Mouse (Mus musculus) G1E (cell line): ENCODE results near the gene Gm49450. TPM values are rescaled to one million over a fixed set of nuclear protein-coding genes. Genes with fewer than 3 reads are reported as not detected.

Experiments used
- ATAC-seq: 2 replicates; pipeline ENCODE4 v1.8.0; 2016; ENCODE audit warnings: mild to moderate bottlenecking; ENCODE audit not compliant: insufficient number of reproducible peaks, poor library complexity, low FRiP score, severe bottlenecking; ENCODE audit errors: extremely low read depth
- DNase-seq: peaks from one replicate; pipeline ENCODE4 v3.0.0; 2012; ENCODE audit warnings: low spot score
- H3K27me3 ChIP-seq: 2 replicates; pipeline ENCODE4 v1.6.1; 2012; ENCODE audit warnings: mild to moderate bottlenecking, low read length, inconsistent platforms; ENCODE audit not compliant: insufficient read depth
- H3K36me3 ChIP-seq: replicated peaks from 2 replicates; pipeline ENCODE3; 2012; ENCODE audit warnings: mild to moderate bottlenecking, inconsistent platforms
- H3K4me1 ChIP-seq: 2 replicates; pipeline ENCODE4 v1.6.1; 2012; ENCODE audit warnings: low read depth, low read length, inconsistent platforms, mixed read lengths; ENCODE audit not compliant: insufficient read depth
- H3K4me3 ChIP-seq: 2 replicates; pipeline ENCODE4 v1.5.1; 2012; ENCODE audit warnings: low read depth, mild to moderate bottlenecking, inconsistent platforms, low read length, moderate library complexity, mixed read lengths
- H3K9me3 ChIP-seq: replicated peaks from 2 replicates; pipeline ENCODE4 v1.6.1; 2012; ENCODE audit warnings: inconsistent platforms
- CTCF ChIP-seq: IDR thresholded peaks from 2 replicates; pipeline ENCODE4 v1.5.1; 2012; ENCODE audit warnings: low read depth, low read length, inconsistent platforms, mixed read lengths
- GATA1 ChIP-seq: IDR thresholded peaks from 2 replicates; pipeline ENCODE4 v1.6.1; 2012; ENCODE audit warnings: borderline replicate concordance, low read length, inconsistent platforms, mixed read lengths
- GATA2 ChIP-seq: IDR thresholded peaks from 2 replicates; pipeline ENCODE4 v1.6.1; 2012; ENCODE audit warnings: low read depth, low read length, inconsistent platforms, borderline replicate concordance
- POLR2AphosphoS5 ChIP-seq: IDR thresholded peaks from 2 replicates; pipeline ENCODE4 v1.6.1; 2012; ENCODE audit warnings: low read depth, low read length, inconsistent platforms; ENCODE audit not compliant: insufficient replicate concordance
- TAL1 ChIP-seq: conservative IDR thresholded peaks from 2 replicates; pipeline ENCODE4 v1.6.1; 2012; ENCODE audit warnings: low read depth, low read length, inconsistent platforms, mixed read lengths
- polyA plus RNA-seq: library from polyadenylated mRNA; stranded (reverse); fragments of >175 nt; gene quantifications from 2 replicates; pipeline ENCODE4 v1.2.3, GENCODE M21; 2012
- total RNA-seq, 2 experiments: library from RNA; stranded (forward) in 1 of 2; stranded (reverse) in 1 of 2; fragments of 200-1000 nt in 1 of 2; fragments of >200 nt in 1 of 2; fragmentation: Nextera tagmentation in 1 of 2; gene quantifications; 2 replicates each; pipeline ENCODE4 v1.2.3; 2014 to 2017

The Gm49450 gene
- total and polyA plus RNA-seq, 3 experiments: not detected

GRCm38 (mm10) chr15:98917538-98918498, 35.5 kb downstream of the Gm49450 start, which contains the start of gene Lmbr1l:
Gene Lmbr1l, minus strand, starts transcription at chr15:98918231.
- TF ChIP-seq GATA1 (no peak), TAL1 (no peak), POLR2AphosphoS5 (no peak), CTCF (no peak), GATA2 (no peak)
- Histone ChIP-seq H3K9me3 (no peaks in the 10 kb centered on the region), H3K36me3 (peaks cover 20% of the 10 kb centered on the region), H3K4me1 (peaks cover 29% of the 10 kb centered on the region), H3K4me3 (peak within 1 kb of the TSS; percentile 97), H3K27me3 (no peaks in the 10 kb centered on the region)
- peak; percentile 96 for DNase-seq
- peak; percentile 100 for ATAC-seq

- H3K27me3 ChIP-seq: no peaks in the 10 kb centered on the region
- TF ChIP-seq GATA1: no peak
- peaks cover 28% of the 10 kb centered on the region for H3K36me3 ChIP-seq
- H3K9me3 ChIP-seq: no peaks in the 10 kb centered on the region
- ATAC-seq: no peak
- H3K4me3 ChIP-seq: peak overlapping the region; percentile 97
- DNase-seq: no peak
- H3K4me1 ChIP-seq: peaks cover 29% of the 10 kb centered on the region
Measured at GRCm38 (mm10) chr15:98917091-98917490, 36.3 kb downstream of the Gm49450 start.

GRCm38 (mm10) chr15:98916016-98916415, 37.3 kb downstream of the Gm49450 start:
- Histone ChIP-seq H3K4me1 (peaks cover 29% of the 10 kb centered on the region), H3K4me3 (no peak overlapping the region), H3K36me3 (peaks cover 38% of the 10 kb centered on the region), H3K27me3 (no peaks in the 10 kb centered on the region), H3K9me3 (no peaks in the 10 kb centered on the region)
- TF ChIP-seq POLR2AphosphoS5 (no peak), GATA2 (no peak), TAL1 (no peak), CTCF (no peak), GATA1 (no peak)
- no peak for ATAC-seq
- no peak for DNase-seq

GRCm38 (mm10) chr15:98914903-98915302, 38.4 kb downstream of the Gm49450 start:
- H3K4me3 ChIP-seq: no peak overlapping the region
- no peak for DNase-seq
- no peaks in the 10 kb centered on the region for H3K9me3 ChIP-seq
- H3K27me3 ChIP-seq: no peaks in the 10 kb centered on the region
- TF ChIP-seq POLR2AphosphoS5 (no peak), CTCF (no peak), GATA1 (no peak), GATA2 (no peak), TAL1 (no peak)
- ATAC-seq: no peak
- peaks cover 29% of the 10 kb centered on the region for H3K4me1 ChIP-seq
- peaks cover 45% of the 10 kb centered on the region for H3K36me3 ChIP-seq

GRCm38 (mm10) chr15:98904692-98905091, 48.7 kb downstream of the Gm49450 start:
- no peak for ATAC-seq
- Histone ChIP-seq H3K4me1 (peaks cover 4% of the 10 kb centered on the region), H3K9me3 (no peaks in the 10 kb centered on the region), H3K4me3 (no peak overlapping the region), H3K36me3 (peaks cover 54% of the 10 kb centered on the region), H3K27me3 (peaks cover 9% of the 10 kb centered on the region)
- peak; percentile 48 for DNase-seq
- TF ChIP-seq CTCF: peak; percentile 83
- no peak for TF ChIP-seq POLR2AphosphoS5

GRCm38 (mm10) chr15:98902600-98902999, 50.8 kb downstream of the Gm49450 start:
- peaks cover 34% of the 10 kb centered on the region for H3K36me3 ChIP-seq
- no peak for TF ChIP-seq GATA1
- peaks cover 13% of the 10 kb centered on the region for H3K4me1 ChIP-seq
- H3K9me3 ChIP-seq: no peaks in the 10 kb centered on the region
- DNase-seq (no peak), ATAC-seq (no peak)
- peaks cover 29% of the 10 kb centered on the region for H3K27me3 ChIP-seq
- no peak overlapping the region for H3K4me3 ChIP-seq

- H3K9me3 ChIP-seq: no peaks in the 10 kb centered on the region
- DNase-seq (no peak), ATAC-seq (no peak)
- no peak for TF ChIP-seq GATA1
- no peak for TF ChIP-seq TAL1
- TF ChIP-seq CTCF: no peak
- no peak for TF ChIP-seq GATA2
- no peak for TF ChIP-seq POLR2AphosphoS5
- no peak overlapping the region for H3K4me3 ChIP-seq
- peaks cover 38% of the 10 kb centered on the region for H3K27me3 ChIP-seq
- H3K4me1 ChIP-seq: peaks cover 14% of the 10 kb centered on the region
- peaks cover 26% of the 10 kb centered on the region for H3K36me3 ChIP-seq
Measured at GRCm38 (mm10) chr15:98901530-98901929, 51.8 kb downstream of the Gm49450 start.
